8 mouse cellular contexts compared by ENCODE assay signal in the genomic region with DNA sequence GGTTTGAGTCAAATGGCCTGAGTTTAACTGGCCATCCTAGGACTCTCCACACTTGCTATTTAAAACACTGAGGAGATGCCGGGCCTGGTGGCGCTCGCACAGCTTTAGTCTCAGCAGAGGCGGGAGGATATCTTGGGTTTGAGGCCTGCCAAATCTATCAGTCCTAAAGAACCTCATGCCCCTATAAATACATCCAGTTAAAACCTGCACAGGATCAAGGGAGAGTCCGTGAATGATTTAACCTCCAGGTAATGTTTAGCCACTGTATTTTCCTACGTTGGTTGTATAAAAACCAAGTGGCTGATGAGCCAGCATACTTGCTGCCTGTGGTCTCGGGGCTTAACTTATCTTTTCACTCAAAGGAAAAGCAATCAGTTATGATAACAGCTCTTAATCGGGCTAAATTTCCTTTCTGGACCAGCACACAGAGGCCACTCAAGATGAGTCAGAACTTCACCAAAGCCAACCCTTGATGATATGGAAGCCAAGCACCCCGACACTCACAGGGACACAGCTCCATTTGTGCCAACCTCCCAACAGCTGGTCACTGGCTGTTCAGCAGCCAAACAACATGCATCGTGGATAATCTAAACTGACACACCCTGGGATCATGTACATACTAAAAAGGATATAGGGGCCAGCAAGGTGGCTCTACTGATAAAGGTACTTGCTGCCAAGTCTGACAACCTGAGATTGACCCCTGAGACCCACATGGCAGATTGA. TPM values are rescaled to one million over a fixed set of nuclear protein-coding genes. Genes with fewer than 3 reads are reported as not detected.
A peak's percentile ranks its signal among the peaks of the same experiment; 100 is the strongest.
DNase-seq lines count a peak whose midpoint lies in the region; ATAC-seq and TF ChIP-seq lines count a peak whose summit lies in the region.
"Had no signal": no experiment of that assay in that cellular context is flagged by ENCODE, and none has a peak within 500 bp of the region (broad histone marks: within the 10 kb centered on the region; RNA-seq: fewer than 3 reads in every experiment).

No protein-coding gene starts in this region.

- no peak overlapping the region for H3K4me2 ChIP-seq in hindbrain, embryonic 13.5 days
- H3K4me2 ChIP-seq in hindbrain, embryonic 12.5 days (replicated peaks), result no peak overlapping the region
- H3K4me2 ChIP-seq in liver, embryonic 14.5 days (ENCODE audit: low read depth), result peak overlapping the region; percentile 21; the same call in 1 of the 2 replicates
- H3K4me2 ChIP-seq: limb, embryonic 13.5 days had no signal

- H3K27me3 ChIP-seq in hindbrain, embryonic 13.5 days, result no peaks in the 10 kb centered on the region
- no peaks in the 10 kb centered on the region for H3K27me3 ChIP-seq in hindbrain, embryonic 12.5 days
- H3K27me3 ChIP-seq in liver, embryonic 14.5 days (ENCODE audit: control insufficient read depth, insufficient read depth, low read length), result no peaks in the 10 kb centered on the region
- H3K27me3 ChIP-seq: limb, embryonic 13.5 days had no signal

- ATAC-seq in hindbrain, embryonic 13.5 days (ENCODE audit: low FRiP score), result no peak
- ATAC-seq in hindbrain, embryonic 12.5 days (ENCODE audit: low FRiP score), result no peak
- ATAC-seq in hematopoietic stem cell, adult 5-6 weeks (replicated peaks in 1 of 2; ENCODE audit: insufficient read depth in 1 of 2, low FRiP score in 2 of 2, low TSS enrichment in 1 of 2, low read depth in 1 of 2, poor library complexity in 2 of 2, severe bottlenecking in 2 of 2), result peak; percentile 27 to 44; a peak in 2 of 4 replicates
- peak; percentile 82 for ATAC-seq in liver, embryonic 14.5 days (ENCODE audit: insufficient read depth)
- no peak for ATAC-seq in monocyte, adult 5-6 weeks (replicated peaks; ENCODE audit: insufficient number of reproducible peaks, low FRiP score, low TSS enrichment, poor library complexity, severe bottlenecking)

- DNase-seq in liver, embryonic 14.5 days (ENCODE audit: low read depth in 3 of 3, low spot score in 3 of 3), result peak; percentile 50 to 86 (median 71)
- DNase-seq in Muller cell, postnatal 12 days (ENCODE audit: inconsistent ontology term), result no peak

- TF ChIP-seq EP300 in liver, embryonic 14.5 days (IDR thresholded peaks at IDR 0.05; ENCODE audit: low read depth), result peak; percentile 84

- no peak for TF ChIP-seq CTCF in bone marrow macrophage, adult 2 months (IDR thresholded peaks at IDR 0.05; ENCODE audit: low read depth, low read length)
- TF ChIP-seq CTCF in liver, embryonic 14.5 days (IDR thresholded peaks at IDR 0.05; ENCODE audit: low read depth), result no peak

- peak overlapping the region; percentile 53; the same call in 1 of the 2 replicates for H3K27ac ChIP-seq in hindbrain, embryonic 13.5 days
- no peak overlapping the region for H3K27ac ChIP-seq in hindbrain, embryonic 12.5 days
- peak overlapping the region; percentile 85 for H3K27ac ChIP-seq in bone marrow macrophage, adult 2 months (ENCODE audit: insufficient read depth, low read depth, low read length)
- H3K27ac ChIP-seq in liver, embryonic 14.5 days, result no peak overlapping the region
- H3K27ac ChIP-seq: limb, embryonic 13.5 days had no signal

- H3K9me3 ChIP-seq in hindbrain, embryonic 13.5 days, result no peaks in the 10 kb centered on the region
- H3K9me3 ChIP-seq in hindbrain, embryonic 12.5 days (replicated peaks), result no peaks in the 10 kb centered on the region
- no peaks in the 10 kb centered on the region for H3K9me3 ChIP-seq in liver, embryonic 14.5 days (ENCODE audit: control insufficient read depth, low read length)
- H3K9me3 ChIP-seq: limb, embryonic 13.5 days had no signal

- H3K36me3 ChIP-seq in hindbrain, embryonic 13.5 days, result peaks cover 21% of the 10 kb centered on the region
- peaks cover 12% of the 10 kb centered on the region; the same call in 1 of the 2 replicates for H3K36me3 ChIP-seq in hindbrain, embryonic 12.5 days
- H3K36me3 ChIP-seq in liver, embryonic 14.5 days (replicated peaks; ENCODE audit: control insufficient read depth, insufficient read depth, low read depth), result no peaks in the 10 kb centered on the region

- TF ChIP-seq POLR2A in bone marrow macrophage, adult 2 months (IDR thresholded peaks at IDR 0.05; ENCODE audit: borderline replicate concordance, low read depth, low read length), result no peak

- no peak overlapping the region for H3K4me3 ChIP-seq in hindbrain, embryonic 13.5 days
- H3K4me3 ChIP-seq in hindbrain, embryonic 12.5 days, result no peak overlapping the region
- H3K4me3 ChIP-seq in bone marrow macrophage, adult 2 months (ENCODE audit: insufficient read depth, low read length), result no peak overlapping the region
- H3K4me3 ChIP-seq in liver, embryonic 14.5 days (ENCODE audit: insufficient read depth in 1 of 2, low read depth in 2 of 2, low read length in 2 of 2), result no peak overlapping the region
- H3K4me3 ChIP-seq: limb, embryonic 13.5 days had no signal

- WGBS in hindbrain, embryonic 13.5 days, result 92% methylated on average over 10 of the region's 10 CpGs
- 92% methylated on average over 10 of the region's 10 CpGs for WGBS in hindbrain, embryonic 12.5 days
- WGBS in liver, embryonic 14.5 days (ENCODE audit: insufficient replicate concordance), result 32% methylated on average over 10 of the region's 10 CpGs

- H3K9ac ChIP-seq in hindbrain, embryonic 13.5 days, result no peak overlapping the region
- no peak overlapping the region for H3K9ac ChIP-seq in hindbrain, embryonic 12.5 days
- no peak overlapping the region for H3K9ac ChIP-seq in liver, embryonic 14.5 days (replicated peaks)
- H3K9ac ChIP-seq: limb, embryonic 13.5 days had no signal

- H3K4me1 ChIP-seq in hindbrain, embryonic 13.5 days (replicated peaks), result peaks cover 7% of the 10 kb centered on the region
- H3K4me1 ChIP-seq in hindbrain, embryonic 12.5 days, result peaks cover 8% of the 10 kb centered on the region; the same call in 1 of the 2 replicates
- peaks cover 70% of the 10 kb centered on the region for H3K4me1 ChIP-seq in bone marrow macrophage, adult 2 months (ENCODE audit: control insufficient read depth, insufficient read depth, low read length)
- peaks cover 7 to 29% of the 10 kb centered on the region in 2 experiments for H3K4me1 ChIP-seq in liver, embryonic 14.5 days (replicated peaks; ENCODE audit: control insufficient read depth in 2 of 2, insufficient read depth in 2 of 2, low read length in 1 of 2)

RNA-seq across cellular contexts. Expression of a gene that starts 19.3 kb away (rescaled TPM):
- 83.9 and 89.2 TPM in 2 replicates for polyA plus RNA-seq in hindbrain, embryonic 13.5 days (2015; fragmentation: Nextera tagmentation; extraction: Ambion mirVana)
- 73.7 and 76.9 TPM in 2 replicates for polyA plus RNA-seq in hindbrain, embryonic 12.5 days (2016; fragmentation: Nextera tagmentation; extraction: Ambion mirVana)
- polyA plus RNA-seq in bone marrow macrophage, adult 2 months (2012; ENCODE audit: insufficient read depth, insufficient read length, missing spikeins), result 1,528 and 1,623 TPM in 2 replicates
- total RNA-seq in hematopoietic stem cell, adult 5-6 weeks (2017), result 2.3 and 7.1 TPM in 2 replicates
- polyA plus RNA-seq in liver, embryonic 14.5 days (2012; rRNA removed), result 36.3 and 38.6 TPM in 2 replicates
- polyA plus RNA-seq in liver, embryonic 14.5 days (2014; fragmentation: Nextera tagmentation; extraction: Ambion mirVana), result 58.5 and 59.7 TPM in 2 replicates
- total RNA-seq in monocyte, adult 5-6 weeks (2017), result 99.2 to 194 TPM (median 145 TPM) in 3 replicates

RNA-seq across cellular contexts. Expression of a gene that starts 48.6 kb away (rescaled TPM):
- polyA plus RNA-seq in hindbrain, embryonic 13.5 days (2015; fragmentation: Nextera tagmentation; extraction: Ambion mirVana), result 30.1 and 30.2 TPM in 2 replicates
- 35.6 and 39.7 TPM in 2 replicates for polyA plus RNA-seq in hindbrain, embryonic 12.5 days (2016; fragmentation: Nextera tagmentation; extraction: Ambion mirVana)
- 28.1 and 30.3 TPM in 2 replicates for polyA plus RNA-seq in bone marrow macrophage, adult 2 months (2012; ENCODE audit: insufficient read depth, insufficient read length, missing spikeins)
- 82.0 and 92.9 TPM in 2 replicates for total RNA-seq in hematopoietic stem cell, adult 5-6 weeks (2017)
- 5.2 and 10.1 TPM in 2 replicates for polyA plus RNA-seq in liver, embryonic 14.5 days (2012; rRNA removed)
- polyA plus RNA-seq in liver, embryonic 14.5 days (2014; fragmentation: Nextera tagmentation; extraction: Ambion mirVana), result 12.8 and 14.0 TPM in 2 replicates
- total RNA-seq in monocyte, adult 5-6 weeks (2017), result 57.5 to 95.6 TPM (median 78.2 TPM) in 3 replicates

Comparison
In these comparisons a context has a peak if more than half of its experiments do, and no peak if none do; other contexts are left out.
1. H3K27ac ChIP-seq: peak in hindbrain, embryonic 13.5 days (single experiment) and bone marrow macrophage, adult 2 months (single experiment); none in hindbrain, embryonic 12.5 days (single experiment) and liver, embryonic 14.5 days (single experiment).
2. ATAC-seq: peak in hematopoietic stem cell, adult 5-6 weeks (2 of 2) and liver, embryonic 14.5 days (single experiment); none in hindbrain, embryonic 13.5 days (single experiment), hindbrain, embryonic 12.5 days (single experiment) and monocyte, adult 5-6 weeks (single experiment).
3. RNA of a gene that starts 19.3 kb away (polyA plus RNA-seq): 1,528 to 1,623 TPM in bone marrow macrophage, adult 2 months; 83.9 to 89.2 TPM in hindbrain, embryonic 13.5 days, 73.7 to 76.9 TPM in hindbrain, embryonic 12.5 days and 36.3 to 59.7 TPM in liver, embryonic 14.5 days; every median in the first group is over 10 times any median in the second.